Mouse (Mus musculus): Measurements from ENCODE around the gene Ccdc63. TPM values are rescaled to one million over a fixed set of nuclear protein-coding genes. Genes with fewer than 3 reads are reported as not detected.
A peak's percentile ranks its signal among the peaks of the same experiment; 100 is the strongest.

Ccdc63 gene
- total RNA-seq, 2 experiments from 2014 or later: not detected

DNA sequence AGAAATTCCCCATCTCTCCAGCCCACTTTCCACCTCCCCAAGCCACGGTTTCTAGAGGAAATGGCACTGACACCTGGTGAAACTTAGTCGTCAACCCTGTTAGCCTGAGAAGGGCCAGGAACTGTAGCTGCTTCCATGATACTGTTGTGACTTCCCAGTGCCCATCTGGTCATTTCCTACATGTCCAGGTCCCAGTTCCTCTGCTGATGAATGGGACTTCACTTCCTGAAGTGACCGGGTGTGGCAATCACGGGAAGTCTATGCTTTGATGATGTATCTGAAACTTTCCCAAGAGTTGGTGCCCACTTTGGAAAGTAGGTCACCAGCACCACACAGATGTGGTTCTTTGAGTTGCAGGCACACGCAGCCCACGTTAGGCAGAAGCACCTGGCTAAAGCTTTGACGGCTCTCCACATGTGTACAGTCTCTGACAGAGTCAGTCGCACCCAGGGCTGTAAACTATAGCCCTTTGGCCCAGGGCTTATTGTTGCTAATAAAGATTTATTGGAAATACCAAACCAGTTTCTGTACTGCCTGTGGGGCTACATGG is 15.3 kb downstream of the Ccdc63 start:
- no peak for DNase-seq

- DNase-seq: no peak
Observed at GRCm38 (mm10) chr5:122116243-122116642, 24.4 kb downstream of the Ccdc63 start.

GRCm38 (mm10) chr5:122115266-122115763 is 25.3 kb downstream of the Ccdc63 start:
- no peak for DNase-seq

DNA sequence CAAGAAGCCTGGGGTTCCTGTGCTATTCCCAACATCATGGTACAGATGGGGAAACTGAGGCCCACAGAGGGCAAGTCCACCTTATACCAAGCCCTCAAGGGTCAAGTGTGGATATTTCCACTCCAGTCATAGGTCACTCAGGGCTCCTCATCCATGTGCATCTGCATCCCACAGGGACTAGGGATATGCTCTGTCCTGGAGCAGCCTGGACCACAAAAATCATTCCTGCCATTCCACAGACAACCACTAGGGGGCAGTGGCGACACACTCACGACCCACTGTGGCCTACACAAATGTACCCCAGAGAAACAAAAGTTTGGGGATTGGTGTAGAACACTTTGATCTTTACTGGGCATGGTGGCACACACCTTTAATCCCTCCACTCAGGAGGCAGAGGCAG is 26.4 kb downstream of the Ccdc63 start:
- DNase-seq: no peak

GRCm38 (mm10) chr5:122113450-122113849 is 27.2 kb downstream of the Ccdc63 start:
- DNase-seq: no peak

- DNase-seq: no peak
Observed at GRCm38 (mm10) chr5:122111933-122112248, 28.7 kb downstream of the Ccdc63 start.

DNA sequence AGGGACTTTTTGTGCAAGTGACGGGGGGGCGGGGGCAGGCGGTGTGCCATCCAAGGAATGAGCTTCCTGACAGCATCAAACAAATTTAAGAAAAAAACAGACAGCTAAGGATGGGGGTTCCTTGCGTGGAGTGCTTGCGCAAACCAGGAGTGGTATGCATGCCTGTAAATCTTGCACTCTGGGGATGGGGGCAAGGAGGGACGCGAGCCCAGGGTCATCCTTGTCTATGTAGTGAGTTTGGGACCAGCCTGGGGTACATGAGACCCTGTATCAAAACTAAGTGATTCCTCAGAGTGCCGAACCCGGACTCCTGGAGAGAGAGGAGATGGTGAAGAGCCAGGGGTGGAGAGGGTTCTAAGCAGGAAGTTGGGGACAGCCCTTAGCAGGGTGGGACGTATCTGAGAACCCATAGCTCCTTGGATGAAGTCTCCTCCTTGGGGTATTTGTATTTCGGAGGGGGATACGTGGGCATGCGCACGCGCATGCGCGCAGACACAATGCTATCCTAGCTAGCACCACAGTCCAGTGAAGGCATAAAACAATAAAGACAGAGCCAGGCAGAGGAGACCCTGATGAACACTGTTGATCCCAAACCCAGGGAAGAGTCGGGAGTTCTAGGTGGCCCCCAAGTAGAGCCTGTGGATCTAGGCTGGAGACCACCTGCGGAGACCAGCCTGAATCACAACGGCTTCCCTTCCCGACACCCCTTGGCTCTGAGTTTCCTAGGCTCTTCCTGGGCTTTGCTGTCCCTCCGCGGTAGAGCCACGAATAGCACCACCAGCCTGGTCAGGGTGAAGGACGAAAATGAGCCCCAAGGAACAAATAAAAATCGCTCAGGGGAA is 29.3 kb downstream of the Ccdc63 start:
- DNase-seq: no peak

GRCm38 (mm10) chr5:122110625-122111024 is 30.0 kb downstream of the Ccdc63 start:
- DNase-seq: no peak

DNA sequence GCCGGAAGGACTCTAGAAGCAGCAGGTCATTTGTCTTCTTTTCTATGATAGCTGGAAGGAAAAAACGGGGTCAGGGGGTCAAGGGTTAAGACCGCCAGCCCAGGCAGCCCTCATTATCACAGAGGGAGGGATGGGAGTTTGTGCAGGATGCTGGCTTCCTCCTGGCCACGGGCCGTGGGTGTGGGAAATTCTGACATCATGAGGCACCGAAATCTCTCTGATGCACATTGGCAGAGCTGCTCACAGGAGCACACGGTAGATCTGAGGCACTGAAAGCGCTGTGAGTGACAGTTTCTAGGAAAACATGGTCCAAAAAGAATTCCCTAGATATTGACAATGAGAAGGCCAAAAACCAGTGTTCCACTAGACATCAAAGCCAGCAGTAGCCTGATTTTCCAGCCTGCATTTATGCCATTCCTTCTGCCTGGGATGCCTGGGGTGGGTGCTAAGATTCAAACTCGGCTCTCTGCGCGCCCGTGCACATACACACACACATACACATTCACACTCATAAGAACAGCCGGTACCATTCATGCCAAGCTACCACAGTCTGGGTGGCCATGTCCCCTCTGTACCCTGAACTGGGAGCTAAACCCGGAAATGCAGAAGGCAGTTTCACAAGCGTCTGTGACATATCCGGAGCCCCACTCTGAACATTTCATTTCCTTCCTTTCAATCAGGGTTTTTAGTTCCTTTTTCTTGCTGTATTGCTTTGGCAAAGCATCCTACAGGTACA is 31.1 kb downstream of the Ccdc63 start:
- DNase-seq: no peak

- no peak for DNase-seq
Observed at GRCm38 (mm10) chr5:122108104-122108503, 32.5 kb downstream of the Ccdc63 start.

DNA sequence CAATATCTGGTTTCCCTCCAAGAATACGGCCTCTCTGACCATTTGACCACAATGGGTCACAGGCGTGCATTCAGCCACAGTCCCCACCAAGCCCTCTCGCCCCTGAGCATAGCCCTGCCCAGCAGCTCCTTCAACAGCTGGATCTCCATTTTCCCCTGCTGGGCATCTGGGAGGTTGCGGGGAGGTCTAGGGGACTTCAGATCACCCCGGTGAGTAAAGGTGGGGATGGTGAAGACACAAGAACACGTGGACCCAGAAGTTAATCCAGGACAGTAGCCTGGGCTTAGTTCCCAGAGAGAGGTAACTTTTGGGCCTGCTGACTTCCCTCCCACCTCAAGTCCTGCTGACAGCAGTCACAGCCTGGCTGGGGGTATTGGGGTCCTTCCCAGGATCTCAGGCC is 34.4 kb downstream of the Ccdc63 start:
- DNase-seq: no peak

DNA sequence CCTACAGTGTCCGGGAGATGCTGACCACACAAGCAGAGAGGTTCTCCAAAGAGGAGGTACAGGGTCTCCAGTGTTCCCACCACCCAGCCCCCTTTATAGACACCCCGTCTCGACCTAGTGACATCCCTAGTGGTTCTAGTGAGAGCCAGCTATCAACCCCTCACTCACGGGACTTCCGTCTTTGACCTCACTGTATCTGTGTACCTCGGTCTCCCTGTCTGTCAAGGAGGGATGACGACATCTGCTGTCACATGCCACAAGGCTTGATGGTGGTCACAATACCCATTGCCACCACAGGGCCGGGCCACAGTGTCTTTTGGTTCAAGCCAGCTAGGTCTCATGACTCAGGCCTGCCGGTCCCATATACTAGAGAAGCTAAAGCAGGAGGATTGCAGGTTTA is 35.6 kb downstream of the Ccdc63 start:
- DNase-seq: no peak

- no peak for DNase-seq
Observed at GRCm38 (mm10) chr5:122104201-122104600, 36.4 kb downstream of the Ccdc63 start.

GRCm38 (mm10) chr5:122103075-122103474 is 37.5 kb downstream of the Ccdc63 start:
- DNase-seq: no peak

- DNase-seq: no peak
Observed at GRCm38 (mm10) chr5:122102476-122103050, 38.1 kb downstream of the Ccdc63 start.

DNA sequence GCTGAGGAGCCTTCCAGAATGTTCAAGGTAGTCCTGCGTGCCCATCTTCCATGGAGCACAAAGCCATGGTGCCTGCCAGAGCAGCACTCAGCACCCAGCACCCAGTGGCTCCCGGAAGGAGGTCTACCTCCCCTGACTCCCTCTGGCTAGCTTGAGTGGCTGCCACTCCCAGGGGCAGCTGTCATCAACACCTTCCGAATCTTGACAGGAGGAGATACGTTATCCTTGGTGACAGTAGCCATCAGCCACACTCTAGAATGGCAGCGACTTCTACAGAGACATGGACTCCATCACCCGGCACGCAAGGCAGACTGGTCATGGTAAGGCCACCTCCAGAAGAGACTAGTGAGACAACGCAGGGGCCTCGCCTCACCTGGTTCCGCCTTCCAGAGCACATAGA is 46.2 kb downstream of the Ccdc63 start:
- DNase-seq: no peak

DNA sequence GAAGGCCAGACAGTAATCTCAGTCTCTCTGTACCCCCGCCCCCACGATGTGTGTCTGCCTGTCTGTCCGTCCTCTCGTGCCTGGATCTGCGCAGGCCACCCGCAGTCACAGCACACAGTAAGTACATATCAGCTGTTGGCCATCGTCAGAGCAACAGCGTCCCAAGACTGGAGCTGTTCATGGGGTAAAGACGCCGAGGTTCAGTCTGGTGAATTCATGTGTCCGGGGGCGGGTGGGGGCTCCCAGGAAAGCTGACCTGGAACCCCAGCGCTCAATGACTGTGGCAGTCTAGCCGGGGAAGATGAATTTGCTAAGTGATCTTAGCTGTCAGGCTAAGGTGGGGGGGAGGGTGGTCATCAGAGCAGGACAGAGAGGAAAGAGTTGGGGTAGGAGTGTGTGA is 46.9 kb downstream of the Ccdc63 start:
- DNase-seq: no peak

GRCm38 (mm10) chr5:122092794-122093193 is 47.8 kb downstream of the Ccdc63 start:
- DNase-seq: no peak

GRCm38 (mm10) chr5:122091070-122091469 is 49.6 kb downstream of the Ccdc63 start:
- no peak for DNase-seq

GRCm38 (mm10) chr5:122089664-122090063 is 51.0 kb downstream of the Ccdc63 start:
- DNase-seq: no peak

DNA sequence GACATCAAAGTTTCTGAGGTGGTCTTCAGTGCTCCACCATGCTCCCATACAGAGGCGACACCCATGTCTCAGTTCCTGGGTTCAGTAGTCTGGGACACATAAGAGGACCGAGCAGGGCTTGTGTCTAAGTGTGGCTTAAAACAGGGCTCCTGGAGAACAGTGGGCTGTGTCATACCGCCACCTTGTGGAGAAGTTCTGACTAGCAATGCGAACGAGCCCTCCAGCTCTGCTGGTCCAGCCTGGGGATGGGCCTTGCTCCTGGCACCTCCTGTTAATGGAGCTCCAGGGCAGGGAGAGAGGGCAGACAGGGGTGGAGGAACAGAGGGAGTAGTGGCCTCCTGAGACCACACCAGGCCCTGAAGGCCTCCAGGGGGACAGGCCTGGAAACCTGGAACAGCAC is 51.7 kb downstream of the Ccdc63 start:
- peak; percentile 74 for DNase-seq

DNA sequence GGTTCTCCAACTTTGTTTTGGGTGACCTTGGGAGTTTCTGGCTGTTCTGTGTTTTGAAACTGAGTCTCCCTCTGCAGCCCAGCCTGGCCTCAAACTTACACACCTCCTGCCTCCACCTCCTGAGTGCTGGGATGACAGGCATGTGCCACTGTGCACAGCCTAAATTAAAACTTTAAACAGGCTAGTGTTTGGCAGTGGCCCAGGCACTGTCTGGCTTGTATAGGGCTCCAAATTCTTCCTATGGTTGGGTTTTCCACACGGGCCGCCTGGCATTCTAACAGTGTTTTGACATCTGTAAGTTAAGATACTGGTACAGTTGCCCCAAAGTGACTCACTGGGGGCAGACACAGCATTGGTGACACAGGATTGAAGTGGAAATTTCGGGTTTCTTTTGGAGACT is 54.5 kb downstream of the Ccdc63 start:
- DNase-seq: no peak

- DNase-seq: no peak
Observed at GRCm38 (mm10) chr5:122085291-122085690, 55.3 kb downstream of the Ccdc63 start.
